Mouse (Mus musculus) myocyte (in vitro differentiated cells): ENCODE measurements around the gene Gm8677. TPM values are rescaled to one million over a fixed set of nuclear protein-coding genes. Genes with fewer than 3 reads are reported as not detected.
"Not testable (repeated sequence)": the region's sequence is repeated elsewhere in the genome, so short reads cannot be mapped to it uniquely, and the experiment has no call there.

Experiments used
- H3K27me3 ChIP-seq: one replicate; pipeline ENCODE4 v1.6.1; 2011; ENCODE audit not compliant: control insufficient read depth, insufficient read depth, insufficient read length
- H3K36me3 ChIP-seq: one replicate; pipeline ENCODE4 v1.6.1; 2011; ENCODE audit not compliant: control insufficient read depth, insufficient read depth
- H3K4me2 ChIP-seq: one replicate; pipeline ENCODE4 v1.6.1; 2011; ENCODE audit warnings: low read depth, control low read depth
- H3K4me3 ChIP-seq: one replicate; pipeline ENCODE4 v1.5.1; 2011; ENCODE audit warnings: mild to moderate bottlenecking, control low read depth, moderate library complexity
- H3K79me2 ChIP-seq: one replicate; pipeline ENCODE4 v1.6.1; 2011; ENCODE audit not compliant: control insufficient read depth, insufficient read depth
- H3ac ChIP-seq: one replicate; pipeline ENCODE4 v1.6.1; 2011; ENCODE audit not compliant: control insufficient read depth, insufficient read length
- polyA plus RNA-seq: library from polyadenylated mRNA; unstranded; fragments of >200 nt; fragmentation: generic; extraction: Trizol; gene quantifications from one replicate; pipeline ENCODE4 v1.2.1, GENCODE M21; 2012; ENCODE audit warnings: missing spikeins

The Gm8677 gene
- polyA plus RNA-seq = not detected

- H3K4me2 ChIP-seq, H3K27me3 ChIP-seq, H3K36me3 ChIP-seq, H3K79me2 ChIP-seq, H3ac ChIP-seq, H3K4me3 ChIP-seq: not testable (repeated sequence)
Measured at GRCm38 (mm10) chr7:22534787-22535186, at the start of gene Gm8677. Gene Gm8677 (minus strand): TSS chr7:22534887.

GRCm38 (mm10) chr7:22565243-22565642 lies 30.6 kb upstream of the Gm8677 start, which contains the start of gene Gm4201:
Gene Gm4201 (minus strand): TSS chr7:22565343.
- not testable (repeated sequence) for H3K79me2 ChIP-seq, H3ac ChIP-seq, H3K27me3 ChIP-seq, H3K4me3 ChIP-seq, H3K4me2 ChIP-seq, H3K36me3 ChIP-seq

GRCm38 (mm10) chr7:22522667-22523066 lies 12.0 kb downstream of the Gm8677 start, which contains the start of gene Vmn1r152:
Gene Vmn1r152 (plus strand): TSS chr7:22522967.
- H3K27me3 ChIP-seq, H3K36me3 ChIP-seq, H3ac ChIP-seq: not testable (repeated sequence)

GRCm38 (mm10) chr7:22499578-22499977 lies 35.1 kb downstream of the Gm8677 start, which contains the start of gene Vmn1r151:
Gene Vmn1r151 (minus strand): TSS chr7:22499678.
- not testable (repeated sequence) for H3ac ChIP-seq, H3K4me2 ChIP-seq, H3K27me3 ChIP-seq

More at GRCm38 (mm10) chr7:22522667-22523066, 12.0 kb downstream of the Gm8677 start, which contains the start of gene Vmn1r152:
- not testable (repeated sequence) for H3K4me2 ChIP-seq, H3K79me2 ChIP-seq, H3K4me3 ChIP-seq

More at GRCm38 (mm10) chr7:22499578-22499977, 35.1 kb downstream of the Gm8677 start, which contains the start of gene Vmn1r151:
- H3K36me3 ChIP-seq, H3K4me3 ChIP-seq, H3K79me2 ChIP-seq: not testable (repeated sequence)

Other genes starting within 250 kb of the Gm8677 start
- not detected for gene Gm4187, start 205.2 kb downstream of the Gm8677 start, polyA plus RNA-seq
- not detected for gene Gm8660, start 163.8 kb downstream of the Gm8677 start, polyA plus RNA-seq
- gene Vmn1r148, start 121.3 kb downstream of the Gm8677 start, polyA plus RNA-seq = not detected
- gene Vmn1r149, start 96.7 kb downstream of the Gm8677 start, polyA plus RNA-seq = not detected
- not detected for gene Gm10665, start 70.8 kb downstream of the Gm8677 start, polyA plus RNA-seq
- gene Vmn1r151, start 35.2 kb downstream of the Gm8677 start, polyA plus RNA-seq = not detected
- not detected for gene Vmn1r152, start 11.9 kb downstream of the Gm8677 start, polyA plus RNA-seq
- gene Gm4201, start 30.5 kb upstream of the Gm8677 start, polyA plus RNA-seq = not detected
- gene Gm4565, start 53.2 kb upstream of the Gm8677 start, polyA plus RNA-seq = not detected
- not detected for gene Vmn1r155, start 123.1 kb upstream of the Gm8677 start, polyA plus RNA-seq
- not detected for gene Gm8693, start 157.4 kb upstream of the Gm8677 start, polyA plus RNA-seq
- not detected for gene Gm4567, start 184.8 kb upstream of the Gm8677 start, polyA plus RNA-seq
- not detected for gene Vmn1r157, start 226.8 kb upstream of the Gm8677 start, polyA plus RNA-seq